Mouse (Mus musculus) embryonic facial prominence, embryonic 14.5 days (tissue): Measurements from ENCODE around the gene Dhdds. TPM values are rescaled to one million over a fixed set of nuclear protein-coding genes. Genes with fewer than 3 reads are reported as not detected.

Source experiments
- ATAC-seq: fragments of 200-750 bp; cut with Nextera tagmentation; 2 replicates; pipeline ENCODE4 v1.8.0; 2017; ENCODE audit warnings: low read depth, moderate number of reproducible peaks, moderate TSS enrichment
- DNase-seq: peaks from one replicate; pipeline ENCODE4 v3.0.0-alpha.2; 2015; ENCODE audit warnings: low spot score
- H3K27ac ChIP-seq: fragments of 300-500 bp; sonication (generic); replicated peaks from 2 replicates; pipeline ENCODE4 v1.5.1; 2014; ENCODE audit warnings: low read depth, mild to moderate bottlenecking, low read length, moderate library complexity
- H3K27me3 ChIP-seq: fragments of 300-500 bp; sonication (generic); replicated peaks from 2 replicates; pipeline ENCODE4 v1.6.1; 2014; ENCODE audit warnings: low read length; ENCODE audit not compliant: control insufficient read depth, insufficient read depth
- H3K36me3 ChIP-seq: fragments of 300-500 bp; sonication (generic); 2 replicates; pipeline ENCODE4 v1.6.1; 2014; ENCODE audit warnings: low read length, mixed read lengths; ENCODE audit not compliant: control insufficient read depth, insufficient read depth
- H3K4me1 ChIP-seq: fragments of 300-500 bp; sonication (generic); 2 replicates; pipeline ENCODE4 v1.6.1; 2014; ENCODE audit warnings: antibody characterized with exemption, low read length; ENCODE audit not compliant: control insufficient read depth, insufficient read depth
- H3K4me2 ChIP-seq: fragments of 300-500 bp; sonication (generic); 2 replicates; pipeline ENCODE4 v1.6.1; 2014; ENCODE audit warnings: low read depth, mild to moderate bottlenecking, low read length, moderate library complexity, mixed read lengths
- H3K4me3 ChIP-seq: fragments of 300-500 bp; sonication (generic); 2 replicates; pipeline ENCODE4 v1.5.1; 2014; ENCODE audit warnings: low read depth, mild to moderate bottlenecking, low read length
- H3K9ac ChIP-seq: fragments of 300-500 bp; sonication (generic); 2 replicates; pipeline ENCODE4 v1.6.1; 2014; ENCODE audit warnings: low read depth, mild to moderate bottlenecking, low read length, moderate library complexity, mixed read lengths
- H3K9me3 ChIP-seq: fragments of 300-500 bp; sonication (generic); 2 replicates; pipeline ENCODE4 v1.6.1; 2016; ENCODE audit warnings: low read length; ENCODE audit not compliant: control insufficient read depth
- WGBS: fragments of 180-500 bp; shearing (Covaris S2); extraction: QIAGEN DNeasy Blood & Tissue Kit; methylation state at CpG from one replicate; pipeline ENCODE4 v1.1.7; 2014; 5-methylcytosine and 5-hydroxymethylcytosine counted together
- polyA plus RNA-seq: library from polyadenylated mRNA; unstranded; fragments of >200 nt; fragmentation: Nextera tagmentation; extraction: Ambion mirVana; gene quantifications from 2 replicates; pipeline ENCODE4 v1.2.1, GENCODE M21; 2014

The Dhdds gene
- polyA plus RNA-seq, 1 experiment from 2014 or later: 42.3 TPM

- ATAC-seq: no peak
- H3K27ac ChIP-seq: no peak overlapping the region
- WGBS: 68% methylated on average over 3 of the region's 3 CpGs
Measured at GRCm38 (mm10) chr4:133943791-133944190, 56.9 kb downstream of the Dhdds start.

GRCm38 (mm10) chr4:133942679-133943078, 58.0 kb downstream of the Dhdds start:
- Histone ChIP-seq H3K4me3 (no peak overlapping the region), H3K4me1 (no peaks in the 10 kb centered on the region)
- 89% methylated on average over 4 of the region's 4 CpGs for WGBS

More at GRCm38 (mm10) chr4:133943791-133944190, 56.9 kb downstream of the Dhdds start:
- Histone ChIP-seq H3K4me3 (no peak overlapping the region), H3K9ac (no peak overlapping the region), H3K36me3 (no peaks in the 10 kb centered on the region), H3K4me1 (no peaks in the 10 kb centered on the region), H3K4me2 (no peak overlapping the region), H3K27me3 (no peaks in the 10 kb centered on the region), H3K9me3 (0 out of 2 replicates have a peak, but pooled peaks cover 3% of the 10 kb centered on the region)
- DNase-seq: no peak

GRCm38 (mm10) chr4:133941576-133941975, 59.1 kb downstream of the Dhdds start:
- 39% methylated on average over 3 of the region's 3 CpGs for WGBS
- no peak overlapping the region for H3K4me3 ChIP-seq
- no peak for ATAC-seq

More at GRCm38 (mm10) chr4:133942679-133943078, 58.0 kb downstream of the Dhdds start:
- Histone ChIP-seq H3K9ac (no peak overlapping the region), H3K27ac (no peak overlapping the region), H3K36me3 (no peaks in the 10 kb centered on the region), H3K9me3 (0 out of 2 replicates have a peak, but pooled peaks cover 3% of the 10 kb centered on the region), H3K4me2 (no peak overlapping the region), H3K27me3 (no peaks in the 10 kb centered on the region)
- ATAC-seq: no peak
- no peak for DNase-seq

GRCm38 (mm10) chr4:133940386-133941260, 60.1 kb downstream of the Dhdds start:
- DNase-seq (no peak), ATAC-seq (no peak)

More at GRCm38 (mm10) chr4:133941576-133941975, 59.1 kb downstream of the Dhdds start:
- DNase-seq: no peak
- Histone ChIP-seq H3K36me3 (no peaks in the 10 kb centered on the region), H3K9me3 (0 out of 2 replicates have a peak, but pooled peaks cover 3% of the 10 kb centered on the region), H3K9ac (no peak overlapping the region), H3K4me2 (no peak overlapping the region), H3K27me3 (no peaks in the 10 kb centered on the region), H3K27ac (no peak overlapping the region), H3K4me1 (no peaks in the 10 kb centered on the region)

GRCm38 (mm10) chr4:133938077-133938476, 62.6 kb downstream of the Dhdds start:
- Histone ChIP-seq H3K4me1 (no peaks in the 10 kb centered on the region), H3K4me2 (no peak overlapping the region), H3K27ac (no peak overlapping the region), H3K9ac (no peak overlapping the region), H3K36me3 (no peaks in the 10 kb centered on the region), H3K27me3 (no peaks in the 10 kb centered on the region), H3K9me3 (no peaks in the 10 kb centered on the region), H3K4me3 (no peak overlapping the region)
- ATAC-seq (no peak), DNase-seq (no peak)
- WGBS: 25% methylated on average over 2 of the region's 2 CpGs

More at GRCm38 (mm10) chr4:133940386-133941260, 60.1 kb downstream of the Dhdds start:
- WGBS: 70% methylated on average over 13 of the region's 13 CpGs
- Histone ChIP-seq H3K9me3 (no peaks in the 10 kb centered on the region), H3K27me3 (no peaks in the 10 kb centered on the region), H3K9ac (no peak overlapping the region), H3K36me3 (no peaks in the 10 kb centered on the region), H3K4me1 (no peaks in the 10 kb centered on the region), H3K4me3 (no peak overlapping the region), H3K27ac (no peak overlapping the region), H3K4me2 (no peak overlapping the region)

- 81% methylated on average over 3 of the region's 3 CpGs for WGBS
- DNase-seq: no peak
- Histone ChIP-seq H3K36me3 (no peaks in the 10 kb centered on the region), H3K4me1 (no peaks in the 10 kb centered on the region), H3K9ac (no peak overlapping the region), H3K27ac (no peak overlapping the region), H3K27me3 (no peaks in the 10 kb centered on the region), H3K4me3 (no peak overlapping the region), H3K4me2 (no peak overlapping the region), H3K9me3 (no peaks in the 10 kb centered on the region)
- ATAC-seq: no peak
Measured at GRCm38 (mm10) chr4:133931785-133932184, 68.9 kb downstream of the Dhdds start.

GRCm38 (mm10) chr4:133931349-133931748, 69.4 kb downstream of the Dhdds start:
- WGBS: 17% methylated on average over 10 of the region's 10 CpGs
- Histone ChIP-seq H3K9ac (no peak overlapping the region), H3K27me3 (no peaks in the 10 kb centered on the region), H3K4me2 (no peak overlapping the region), H3K4me3 (no peak overlapping the region), H3K4me1 (no peaks in the 10 kb centered on the region), H3K27ac (no peak overlapping the region), H3K9me3 (no peaks in the 10 kb centered on the region), H3K36me3 (no peaks in the 10 kb centered on the region)
- no peak for ATAC-seq
- DNase-seq: no peak

- H3K27ac ChIP-seq: no peak overlapping the region; the same call in 1 of the 2 replicates
- WGBS: 23% methylated on average over 7 of the region's 7 CpGs
- H3K27me3 ChIP-seq: no peaks in the 10 kb centered on the region
- DNase-seq (peak; percentile 42), ATAC-seq (no peak)
- no peaks in the 10 kb centered on the region for H3K4me1 ChIP-seq
- H3K4me3 ChIP-seq: no peak overlapping the region
- no peak overlapping the region for H3K9ac ChIP-seq
- H3K36me3 ChIP-seq: no peaks in the 10 kb centered on the region
- no peaks in the 10 kb centered on the region for H3K9me3 ChIP-seq
- no peak overlapping the region for H3K4me2 ChIP-seq
Measured at GRCm38 (mm10) chr4:133929278-133929670, 71.4 kb downstream of the Dhdds start.
